Mouse (Mus musculus) liver, postnatal 0 days (tissue): Measurements from ENCODE around the gene Hivep3.

Experiments
- CTCF ChIP-seq: sonication (generic); IDR thresholded peaks from 2 replicates; pipeline ENCODE4 v1.5.1; 2016; ENCODE audit warnings: antibody characterized with exemption, low read depth
- EP300 ChIP-seq: IDR thresholded peaks from 2 replicates; pipeline ENCODE4 v1.6.1; 2016; ENCODE audit warnings: antibody characterized with exemption, low read depth, mild to moderate bottlenecking

- TF ChIP-seq CTCF, result no peak
- no peak for TF ChIP-seq EP300
Observed at GRCm38 (mm10) chr4:119685746-119686145, 47.8 kb upstream of the Hivep3 start.
